Mouse (Mus musculus) lung, postnatal 0 days (tissue): ENCODE measurements at regions not wholly inside any gene's neighbourhood (a gene's known extent, or its start where the extent isn't known, plus 50 kb on each side); places are given as distances from the start of the nearest gene placed in this dataset.

ENCODE experiments used
- CTCF ChIP-seq: IDR thresholded peaks from 2 replicates; pipeline ENCODE4 v1.5.1; 2016; ENCODE audit warnings: antibody characterized with exemption, mild to moderate bottlenecking
- EP300 ChIP-seq: IDR thresholded peaks from 2 replicates; pipeline ENCODE4 v1.6.1; 2016; ENCODE audit warnings: antibody characterized with exemption, mild to moderate bottlenecking, control low read depth

DNA sequence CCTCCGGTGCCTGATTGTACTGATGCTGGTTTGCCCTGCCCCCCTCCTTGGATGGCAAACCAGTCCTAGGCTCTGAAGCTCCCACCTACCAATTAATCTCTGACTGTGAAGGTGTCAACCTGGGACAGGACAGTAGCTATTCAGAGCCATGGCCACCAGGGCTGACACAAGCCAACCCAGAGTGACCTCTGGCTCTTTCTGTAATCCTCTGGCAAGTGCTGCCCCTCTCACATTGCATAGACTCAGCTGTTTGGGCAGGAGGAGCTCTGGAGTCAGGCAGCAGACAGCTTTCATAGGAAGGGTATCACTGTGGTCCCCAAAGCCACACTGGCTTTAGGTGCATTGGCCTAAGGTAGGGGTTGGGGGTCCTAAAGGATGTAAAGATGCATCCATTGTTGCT is 59.7 kb upstream of the Col13a1 start:
- no peak for TF ChIP-seq CTCF
- TF ChIP-seq EP300: no peak
